Mouse (Mus musculus) hindbrain, embryonic 15.5 days (tissue): ENCODE measurements at regions not wholly inside any gene's neighbourhood (a gene's known extent, or its start where the extent isn't known, plus 50 kb on each side); places are given as distances from the start of the nearest gene placed in this dataset.
A peak's percentile ranks its signal among the peaks of the same experiment; 100 is the strongest.

Experiments used
- ATAC-seq: fragments of 200-750 bp; cut with Nextera tagmentation; 2 replicates; pipeline ENCODE4 v1.8.0; 2017; ENCODE audit warnings: low read depth, moderate number of reproducible peaks, moderate TSS enrichment; ENCODE audit not compliant: low FRiP score
- H3K27ac ChIP-seq: fragments of 300-500 bp; sonication (generic); replicated peaks from 2 replicates; pipeline ENCODE4 v1.5.1; 2015; ENCODE audit warnings: mild to moderate bottlenecking, inconsistent platforms
- H3K27me3 ChIP-seq: fragments of 300-500 bp; sonication (generic); 2 replicates; pipeline ENCODE4 v1.6.1; 2015; ENCODE audit warnings: control low read depth, inconsistent platforms
- H3K36me3 ChIP-seq: fragments of 300-500 bp; sonication (generic); 2 replicates; pipeline ENCODE4 v1.6.1; 2015; ENCODE audit warnings: control low read depth, inconsistent platforms
- H3K4me1 ChIP-seq: fragments of 300-500 bp; sonication (generic); replicated peaks from 2 replicates; pipeline ENCODE4 v1.6.1; 2015; ENCODE audit warnings: control low read depth, inconsistent platforms
- H3K4me2 ChIP-seq: fragments of 300-500 bp; sonication (generic); 2 replicates; pipeline ENCODE4 v1.6.1; 2015; ENCODE audit warnings: moderate library complexity, mild to moderate bottlenecking, inconsistent platforms
- H3K4me3 ChIP-seq: fragments of 300-500 bp; sonication (generic); 2 replicates; pipeline ENCODE4 v1.5.1; 2015; ENCODE audit warnings: mild to moderate bottlenecking, inconsistent platforms
- H3K9ac ChIP-seq: fragments of 300-500 bp; sonication (generic); 2 replicates; pipeline ENCODE4 v1.6.1; 2015; ENCODE audit warnings: inconsistent platforms
- H3K9me3 ChIP-seq: fragments of 300-500 bp; sonication (generic); 2 replicates; pipeline ENCODE4 v1.6.1; 2016; ENCODE audit warnings: control low read depth, inconsistent platforms
- WGBS: fragments of 180-500 bp; shearing (Covaris S2); methylation state at CpG from one replicate; pipeline ENCODE4 v1.1.7; 2015; 5-methylcytosine and 5-hydroxymethylcytosine counted together

DNA sequence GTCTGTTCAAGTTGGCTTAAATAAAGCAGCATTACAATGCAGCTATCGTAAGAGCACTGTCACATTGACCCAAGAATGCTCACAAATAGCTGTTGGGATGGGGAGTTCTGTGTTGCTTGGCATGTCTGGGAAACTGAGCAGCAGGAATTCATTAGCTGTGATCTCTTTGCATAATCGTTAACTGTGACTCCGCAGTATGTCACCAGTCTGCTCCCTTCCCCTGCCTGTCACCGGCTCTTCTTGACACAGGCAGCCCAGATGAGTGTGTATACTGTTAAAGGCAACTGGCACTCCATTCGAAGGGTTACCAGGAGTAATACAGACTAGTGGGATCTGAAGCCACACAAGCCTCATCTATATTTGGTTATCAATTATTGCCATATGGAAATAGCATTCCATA is 67.3 kb upstream of the Osbpl8 start:
- Histone ChIP-seq H3K36me3 (no peaks in the 10 kb centered on the region), H3K4me1 (peaks cover 10% of the 10 kb centered on the region), H3K4me3 (no peak overlapping the region), H3K4me2 (no peak overlapping the region), H3K9ac (no peak overlapping the region), H3K27ac (no peak overlapping the region), H3K27me3 (no peaks in the 10 kb centered on the region), H3K9me3 (no peaks in the 10 kb centered on the region)
- ATAC-seq: no peak
- 30% methylated on average over 5 of the region's 5 CpGs for WGBS

DNA sequence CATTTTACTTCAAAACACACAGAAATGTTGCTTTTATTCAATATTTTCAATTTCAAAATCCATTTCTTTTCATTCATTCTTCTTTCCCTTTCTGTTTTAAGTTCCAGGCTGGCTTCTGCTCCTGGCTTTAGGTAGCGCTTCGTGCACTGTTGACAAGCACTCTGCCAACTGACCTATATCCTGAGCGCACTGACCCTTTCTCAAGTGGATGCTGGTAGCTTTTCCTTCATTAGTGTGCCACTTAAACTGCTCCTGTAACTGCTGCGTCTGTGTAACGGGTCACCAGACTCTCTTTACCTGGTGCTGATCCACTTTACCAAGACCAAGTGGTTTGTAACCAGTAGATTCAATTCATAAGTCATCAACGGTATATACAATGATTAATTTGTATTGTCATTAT is 67.7 kb upstream of the Osbpl8 start:
- Histone ChIP-seq H3K9ac (no peak overlapping the region), H3K36me3 (no peaks in the 10 kb centered on the region), H3K9me3 (no peaks in the 10 kb centered on the region), H3K27ac (no peak overlapping the region), H3K4me3 (no peak overlapping the region), H3K4me2 (no peak overlapping the region), H3K4me1 (peaks cover 10% of the 10 kb centered on the region), H3K27me3 (no peaks in the 10 kb centered on the region)
- WGBS: 81% methylated on average over 6 of the region's 6 CpGs
- ATAC-seq: no peak

DNA sequence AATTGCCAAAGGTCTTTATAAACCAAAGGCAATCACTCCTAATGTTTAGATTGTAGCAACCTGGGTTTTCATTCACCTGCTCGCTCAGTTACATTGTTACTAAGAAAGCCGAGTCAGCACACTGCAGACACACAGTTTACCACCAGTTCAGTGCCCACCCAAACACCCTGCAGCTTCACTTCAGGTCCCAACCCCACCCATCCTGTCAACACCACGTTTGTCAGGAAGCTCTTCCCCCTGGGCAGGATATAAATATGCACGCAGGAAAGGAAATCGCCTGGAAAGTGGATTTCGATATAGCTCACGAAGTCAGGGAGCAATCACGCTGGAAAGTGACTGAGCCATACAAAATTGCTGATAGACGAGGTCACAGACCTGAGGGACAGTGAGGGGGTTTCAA is 70.1 kb upstream of the Osbpl8 start:
- WGBS: 56% methylated on average over 9 of the region's 9 CpGs
- H3K27me3 ChIP-seq: no peaks in the 10 kb centered on the region
- ATAC-seq: no peak

DNA sequence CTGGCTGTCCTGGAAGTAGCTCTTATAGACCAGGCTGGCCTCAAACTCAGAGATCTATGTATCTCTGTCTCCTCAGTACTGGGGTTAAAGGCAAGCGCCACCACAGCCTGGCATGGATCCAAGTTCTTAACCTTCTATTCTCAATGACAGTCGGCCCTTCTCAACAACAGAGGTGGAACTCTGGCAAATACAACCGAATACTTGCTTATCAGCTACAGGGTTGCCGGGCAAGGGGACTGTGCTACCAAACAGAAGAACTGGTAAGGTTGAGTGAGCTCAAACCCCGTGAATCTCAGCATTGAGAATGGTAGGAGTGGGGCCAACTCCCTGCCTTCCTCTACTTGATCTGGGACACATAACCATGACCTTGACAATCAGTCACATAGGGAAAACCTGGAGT is 75.2 kb upstream of the Osbpl8 start:
- no peaks in the 10 kb centered on the region for H3K36me3 ChIP-seq
- no peaks in the 10 kb centered on the region for H3K27me3 ChIP-seq
- H3K9ac ChIP-seq: no peak overlapping the region
- no peak overlapping the region for H3K4me3 ChIP-seq
- no peak overlapping the region for H3K27ac ChIP-seq
- WGBS: 60% methylated on average over 5 of the region's 5 CpGs
- H3K4me1 ChIP-seq: no peaks in the 10 kb centered on the region
- ATAC-seq: no peak
- no peaks in the 10 kb centered on the region for H3K9me3 ChIP-seq
- no peak overlapping the region for H3K4me2 ChIP-seq

More for the DNA sequence above, 70.1 kb upstream of the Osbpl8 start:
- Histone ChIP-seq H3K36me3 (no peaks in the 10 kb centered on the region), H3K27ac (no peak overlapping the region), H3K4me1 (peaks cover 4% of the 10 kb centered on the region), H3K4me3 (no peak overlapping the region), H3K9ac (no peak overlapping the region), H3K9me3 (no peaks in the 10 kb centered on the region), H3K4me2 (no peak overlapping the region)

DNA sequence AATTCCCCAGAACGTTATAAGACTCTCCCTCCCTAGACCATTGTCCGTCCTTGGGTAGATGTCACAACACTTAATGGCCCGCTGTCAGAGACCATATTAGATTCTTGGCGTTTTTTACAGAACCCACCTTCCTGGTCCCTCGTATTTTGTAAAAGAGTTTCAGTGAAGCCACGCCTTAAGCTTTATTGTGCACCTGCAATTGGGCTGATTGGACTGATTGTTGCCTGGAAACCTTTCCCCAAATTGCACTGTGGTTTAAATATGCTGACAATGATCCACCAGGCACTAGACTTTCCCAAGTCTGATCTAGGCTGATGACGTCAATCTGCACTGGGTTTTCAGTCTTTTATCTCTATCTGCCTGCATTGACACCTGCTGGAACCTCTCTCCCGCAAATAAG is 75.6 kb upstream of the Zdhhc17 start:
- Histone ChIP-seq H3K27me3 (no peaks in the 10 kb centered on the region), H3K36me3 (no peaks in the 10 kb centered on the region), H3K4me3 (no peak overlapping the region), H3K9ac (no peak overlapping the region), H3K4me1 (peaks cover 6% of the 10 kb centered on the region; the same call in 1 of the 2 replicates), H3K9me3 (no peaks in the 10 kb centered on the region), H3K4me2 (no peak overlapping the region), H3K27ac (no peak overlapping the region)
- 88% methylated on average over 8 of the region's 8 CpGs for WGBS
- ATAC-seq: no peak

DNA sequence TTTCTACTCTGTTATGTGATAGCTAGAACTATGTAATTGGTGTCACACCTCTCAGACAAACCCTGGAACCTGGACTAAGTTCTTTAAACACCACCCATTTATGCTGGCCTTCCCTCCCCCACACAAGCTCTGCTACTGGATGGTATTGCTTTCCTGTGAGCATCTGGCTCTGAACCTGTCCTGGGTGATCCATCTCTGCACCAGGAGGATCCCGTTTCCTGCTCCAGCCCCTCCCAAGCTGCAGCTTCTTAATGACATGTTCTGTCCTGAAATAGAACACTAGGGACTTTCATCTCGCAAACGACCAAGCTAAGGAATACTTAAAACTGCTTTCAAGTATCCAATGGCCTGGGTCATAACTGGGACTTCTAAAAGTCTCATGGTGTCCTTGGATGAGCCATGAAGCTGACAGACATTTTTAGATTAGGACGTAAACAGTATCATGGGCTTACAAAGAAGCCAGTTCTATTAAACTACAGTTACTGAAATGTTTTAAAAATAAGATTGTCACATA is 74.4 kb upstream of the Zdhhc17 start:
- no peak for ATAC-seq
- H3K27me3 ChIP-seq: no peaks in the 10 kb centered on the region
- no peak overlapping the region for H3K4me3 ChIP-seq
- no peaks in the 10 kb centered on the region for H3K36me3 ChIP-seq
- peaks cover 6% of the 10 kb centered on the region; the same call in 1 of the 2 replicates for H3K4me1 ChIP-seq
- H3K27ac ChIP-seq: no peak overlapping the region
- H3K4me2 ChIP-seq: no peak overlapping the region
- no peak overlapping the region for H3K9ac ChIP-seq
- H3K9me3 ChIP-seq: no peaks in the 10 kb centered on the region
- WGBS: 55% methylated on average over 4 of the region's 4 CpGs

DNA sequence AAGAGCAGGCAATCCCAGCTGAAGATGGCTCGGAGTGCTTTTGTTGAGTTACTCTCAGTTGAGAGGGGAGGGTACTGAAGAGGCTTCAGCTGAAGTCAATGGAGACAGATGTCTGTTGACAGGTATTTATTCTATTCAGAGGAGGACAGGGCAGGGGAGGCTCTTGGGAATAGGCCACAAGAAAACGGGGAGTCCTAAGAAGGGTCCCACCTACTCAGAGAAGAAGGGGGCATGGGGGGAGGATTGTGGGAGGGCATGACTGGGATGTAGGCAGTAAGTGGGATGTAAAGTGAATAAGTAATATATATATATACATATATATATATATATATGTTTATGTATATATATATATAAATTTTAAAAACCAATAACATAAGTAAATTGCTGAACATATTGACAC is 73.9 kb upstream of the Zdhhc17 start:
- Histone ChIP-seq H3K9me3 (no peaks in the 10 kb centered on the region), H3K27ac (no peak overlapping the region), H3K27me3 (no peaks in the 10 kb centered on the region), H3K9ac (no peak overlapping the region), H3K4me1 (peaks cover 6% of the 10 kb centered on the region; the same call in 1 of the 2 replicates), H3K36me3 (no peaks in the 10 kb centered on the region), H3K4me2 (no peak overlapping the region), H3K4me3 (no peak overlapping the region)
- WGBS: 27% methylated on average over 2 of the region's 2 CpGs
- peak; percentile 38; the same call in 1 of the 2 replicates for ATAC-seq

DNA sequence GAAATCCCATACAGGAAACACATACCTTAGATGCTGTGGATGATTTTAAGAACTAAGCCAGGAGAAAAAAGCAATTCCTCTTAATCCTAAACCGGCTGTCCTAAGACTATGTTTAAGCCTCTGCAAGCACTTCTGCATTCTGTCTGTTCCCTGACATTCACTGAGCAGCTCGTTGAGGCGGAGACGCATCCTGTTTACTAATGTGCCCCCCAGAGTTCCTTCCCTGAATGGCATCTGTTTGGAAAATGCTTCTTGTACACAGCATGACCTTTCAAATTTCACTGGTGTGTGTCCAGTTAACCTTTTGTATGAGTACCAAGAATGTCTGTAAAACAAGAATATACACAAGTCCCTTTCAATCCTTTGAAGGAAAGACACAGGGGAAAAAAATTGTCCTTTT is 73.4 kb upstream of the Zdhhc17 start:
- Histone ChIP-seq H3K4me2 (no peak overlapping the region), H3K9ac (no peak overlapping the region), H3K27ac (no peak overlapping the region), H3K36me3 (no peaks in the 10 kb centered on the region), H3K27me3 (no peaks in the 10 kb centered on the region), H3K9me3 (no peaks in the 10 kb centered on the region), H3K4me1 (peaks cover 6% of the 10 kb centered on the region; the same call in 1 of the 2 replicates), H3K4me3 (no peak overlapping the region)
- ATAC-seq: peak; percentile 59; the same call in 1 of the 2 replicates
- WGBS: 17% methylated on average over 4 of the region's 4 CpGs

DNA sequence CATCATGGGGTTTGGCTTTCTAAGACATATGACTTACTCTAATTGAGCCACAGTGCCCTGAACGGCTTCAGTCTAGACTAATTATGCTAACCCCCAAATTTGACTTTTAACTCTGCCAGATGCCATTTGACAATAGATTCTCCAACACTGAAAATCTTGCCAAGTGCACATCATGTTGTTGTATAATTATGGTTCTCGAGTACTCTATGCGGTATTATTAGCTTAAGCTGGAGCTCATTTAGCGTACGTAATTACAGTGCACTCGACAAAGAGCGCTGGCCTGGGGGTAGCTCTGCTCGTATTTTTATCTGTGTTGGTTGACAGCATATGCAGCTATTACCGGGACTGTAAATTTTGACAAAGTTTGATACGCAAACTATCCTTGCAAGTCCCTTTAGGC is 70.4 kb upstream of the Zdhhc17 start:
- Histone ChIP-seq H3K9ac (no peak overlapping the region), H3K27me3 (no peaks in the 10 kb centered on the region), H3K4me2 (no peak overlapping the region), H3K4me3 (no peak overlapping the region), H3K4me1 (peaks cover 6% of the 10 kb centered on the region; the same call in 1 of the 2 replicates), H3K36me3 (no peaks in the 10 kb centered on the region), H3K27ac (no peak overlapping the region), H3K9me3 (no peaks in the 10 kb centered on the region)
- peak; percentile 34; the same call in 1 of the 2 replicates for ATAC-seq
- WGBS: 44% methylated on average over 10 of the region's 10 CpGs

DNA sequence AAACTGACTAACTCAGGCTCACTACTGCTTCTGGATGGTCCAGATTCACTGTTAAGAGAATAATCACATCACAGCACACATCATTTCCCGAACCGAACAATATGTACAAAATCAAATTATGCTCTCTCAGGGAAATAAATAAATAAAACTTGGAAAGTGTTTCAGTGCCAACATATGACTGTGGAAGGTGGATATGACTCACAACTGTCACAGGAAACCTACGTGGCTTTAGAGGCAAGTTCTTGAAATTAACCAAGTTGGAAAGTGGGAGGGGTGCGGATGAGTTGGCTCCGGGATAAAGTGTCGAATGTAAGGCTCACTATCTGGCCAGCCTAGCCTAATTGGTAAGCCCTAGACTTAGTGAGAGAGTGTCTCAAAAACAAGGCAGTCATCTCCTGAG is 69.1 kb upstream of the Zdhhc17 start:
- H3K36me3 ChIP-seq: no peaks in the 10 kb centered on the region

DNA sequence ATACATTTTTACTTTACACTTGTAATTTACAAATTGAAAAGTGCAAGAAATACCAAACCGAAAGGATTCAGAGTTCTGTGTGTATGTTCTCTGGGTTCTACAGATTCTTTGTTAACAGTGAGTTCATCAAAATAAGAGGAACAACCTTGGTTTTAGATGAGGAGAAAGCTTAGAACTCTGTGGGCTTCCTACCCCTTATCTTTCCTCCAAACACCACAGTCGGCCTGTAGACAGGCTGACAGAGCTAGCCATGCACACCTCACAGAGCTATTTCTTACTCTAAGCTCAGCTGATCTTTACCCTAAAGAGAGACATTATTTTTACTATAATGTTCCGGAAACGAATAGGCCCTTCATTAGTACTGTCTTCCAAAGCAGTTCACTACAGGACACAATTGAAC is 67.7 kb upstream of the Zdhhc17 start:
- Histone ChIP-seq H3K4me2 (no peak overlapping the region), H3K4me1 (0 out of 2 replicates have a peak, but pooled peaks cover 5% of the 10 kb centered on the region), H3K4me3 (no peak overlapping the region), H3K27me3 (no peaks in the 10 kb centered on the region), H3K9me3 (no peaks in the 10 kb centered on the region), H3K36me3 (no peaks in the 10 kb centered on the region), H3K27ac (no peak overlapping the region), H3K9ac (no peak overlapping the region)
- WGBS: 85% methylated on average over 4 of the region's 4 CpGs
- ATAC-seq: no peak

More for the DNA sequence above, 69.1 kb upstream of the Zdhhc17 start:
- no peak for ATAC-seq
- 87% methylated on average over 6 of the region's 6 CpGs for WGBS
- Histone ChIP-seq H3K4me2 (no peak overlapping the region), H3K9me3 (no peaks in the 10 kb centered on the region), H3K9ac (no peak overlapping the region), H3K27ac (no peak overlapping the region), H3K4me3 (no peak overlapping the region), H3K27me3 (no peaks in the 10 kb centered on the region), H3K4me1 (peaks cover 6% of the 10 kb centered on the region; the same call in 1 of the 2 replicates)

DNA sequence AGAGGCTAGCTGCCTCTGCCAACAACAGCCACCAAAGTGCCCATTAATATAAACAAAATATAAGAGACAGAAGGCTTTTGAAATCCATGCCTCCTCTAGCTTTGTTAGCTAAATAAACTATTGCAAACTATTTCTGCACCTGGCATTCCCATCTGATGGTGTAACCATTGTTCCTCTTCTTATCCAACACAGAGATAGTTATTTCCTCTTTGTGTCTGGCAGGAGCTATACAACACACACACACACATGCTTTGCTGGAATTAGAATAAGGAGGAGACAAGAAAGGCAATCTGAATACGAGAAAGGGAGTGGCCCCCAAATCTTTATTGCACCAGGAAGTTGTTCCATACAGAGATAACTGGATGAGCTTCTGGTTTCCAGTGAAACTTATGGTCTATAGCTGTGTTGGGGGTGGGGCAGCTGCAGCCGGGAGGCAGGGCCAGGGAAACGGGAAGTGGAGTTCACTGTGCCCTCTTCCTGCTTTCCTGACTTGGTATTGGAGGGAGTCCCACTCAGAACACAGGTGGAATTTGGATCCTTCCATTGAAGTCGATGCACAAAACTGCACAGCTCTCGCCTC is 64.0 kb upstream of the Zdhhc17 start:
- Histone ChIP-seq H3K9me3 (no peaks in the 10 kb centered on the region), H3K27me3 (no peaks in the 10 kb centered on the region), H3K36me3 (no peaks in the 10 kb centered on the region), H3K4me1 (0 out of 2 replicates have a peak, but pooled peaks cover 8% of the 10 kb centered on the region), H3K4me2 (no peak overlapping the region), H3K27ac (no peak overlapping the region), H3K9ac (no peak overlapping the region), H3K4me3 (no peak overlapping the region)
- no peak for ATAC-seq
- WGBS: 65% methylated on average over 5 of the region's 5 CpGs

DNA sequence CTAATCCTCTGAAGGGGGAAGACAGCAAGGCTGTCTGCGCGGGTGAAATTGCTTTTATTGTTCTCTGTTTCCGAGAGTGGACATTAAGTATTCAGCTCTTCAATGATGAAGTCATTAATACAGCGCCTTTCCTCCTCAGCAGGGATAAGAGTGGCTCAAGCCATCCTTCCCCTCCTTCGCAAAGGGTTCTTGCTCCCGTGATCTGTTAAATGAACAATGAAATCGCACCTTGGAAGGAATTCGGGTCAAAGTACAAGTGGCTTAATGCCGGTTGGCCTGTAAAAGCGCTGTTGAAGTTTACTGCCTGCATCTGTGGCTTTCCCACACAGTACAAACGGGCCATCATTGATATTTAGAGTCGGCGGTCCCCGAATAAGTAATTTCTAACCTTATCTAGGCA is 63.3 kb upstream of the Zdhhc17 start:
- Histone ChIP-seq H3K4me3 (no peak overlapping the region), H3K4me2 (peak overlapping the region; percentile 1; the same call in 1 of the 2 replicates), H3K27me3 (no peaks in the 10 kb centered on the region), H3K36me3 (no peaks in the 10 kb centered on the region), H3K9ac (no peak overlapping the region), H3K4me1 (0 out of 2 replicates have a peak, but pooled peaks cover 8% of the 10 kb centered on the region), H3K9me3 (no peaks in the 10 kb centered on the region), H3K27ac (no peak overlapping the region)
- WGBS: 29% methylated on average over 14 of the region's 14 CpGs
- no peak for ATAC-seq
